Mouse (Mus musculus) E14TG2a.4 (cell line): ENCODE results near the gene Lyz1.

ENCODE experiments used
- H3K27me3 ChIP-seq: 2 replicates; pipeline ENCODE4 v1.6.1; 2014; ENCODE audit warnings: low read length, control low read depth; ENCODE audit not compliant: insufficient read depth
- H3K36me3 ChIP-seq: 2 replicates; pipeline ENCODE4 v1.6.1; 2014; ENCODE audit warnings: low read length, control low read depth; ENCODE audit not compliant: insufficient read depth
- H3K4me1 ChIP-seq: replicated peaks from 2 replicates; pipeline ENCODE4 v1.6.1; 2014; ENCODE audit warnings: low read depth, low read length, control low read depth
- H3K4me3 ChIP-seq: replicated peaks from 2 replicates; pipeline ENCODE4 v1.5.1; 2014; ENCODE audit warnings: mild to moderate bottlenecking, low read length
- H3K9me3 ChIP-seq: 2 replicates; pipeline ENCODE4 v1.6.1; 2014; ENCODE audit warnings: low read length, control low read depth
- CTCF ChIP-seq: conservative IDR thresholded peaks from 2 replicates; pipeline ENCODE4 v1.5.1; 2014; ENCODE audit warnings: low read length
- NANOG ChIP-seq: IDR thresholded peaks from 2 replicates; pipeline ENCODE4 v1.6.1; 2014; ENCODE audit warnings: borderline replicate concordance, low read length, mixed read lengths
- POU5F1 ChIP-seq: IDR thresholded peaks from 2 replicates; pipeline ENCODE4 v1.6.1; 2014; ENCODE audit warnings: low read length, borderline replicate concordance

The Lyz1 gene

DNA sequence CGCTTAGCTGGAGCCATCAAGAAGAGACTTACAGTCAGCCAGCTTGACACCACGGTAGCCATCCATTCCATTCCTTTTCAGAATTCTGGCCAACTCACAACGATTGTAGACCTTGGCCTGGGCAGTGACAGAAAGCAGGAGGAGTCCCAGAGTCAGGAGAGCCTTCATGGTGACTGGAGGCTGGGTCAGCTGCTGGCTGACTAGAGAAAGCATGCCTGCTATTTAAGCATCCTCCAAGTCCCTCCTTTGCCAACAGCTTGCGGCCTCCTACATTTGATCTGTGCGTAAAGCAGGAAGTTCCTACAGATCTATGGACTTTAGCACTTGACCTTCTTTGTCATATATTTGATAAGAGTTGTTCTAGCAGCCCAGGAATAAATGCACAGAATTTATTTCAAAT is at the start of gene Lyz1:
Gene Lyz1 (minus strand): TSS at position 198 of the 400 bp plus-strand sequence.
- Histone ChIP-seq H3K9me3 (peaks cover 9% of the 10 kb centered on the region; the same call in 1 of the 2 replicates), H3K27me3 (no peaks in the 10 kb centered on the region; the same call in 1 of the 2 replicates), H3K36me3 (no peaks in the 10 kb centered on the region), H3K4me3 (no peak within 1 kb of the TSS), H3K4me1 (no peaks in the 10 kb centered on the region)
- TF ChIP-seq POU5F1 (no peak), NANOG (no peak), CTCF (no peak)

DNA sequence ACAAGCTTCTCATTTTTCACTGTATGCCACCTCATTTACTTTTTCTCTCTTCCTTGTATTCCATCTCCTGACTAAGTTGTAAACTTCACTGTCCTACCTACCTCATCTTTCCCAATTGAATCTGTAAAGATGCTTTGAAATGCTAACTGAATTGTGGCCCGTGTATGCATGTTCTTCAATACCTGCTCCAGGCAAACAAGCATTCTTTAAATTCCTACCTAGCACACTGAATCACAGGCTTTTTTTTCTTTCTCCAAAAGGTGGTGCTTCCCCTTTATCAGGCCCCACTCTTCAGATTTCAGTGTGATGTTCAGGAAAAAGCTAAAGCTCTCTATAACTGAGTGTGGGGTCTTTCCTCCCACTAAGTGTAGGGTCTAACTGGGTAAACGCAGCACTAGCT is 49.7 kb upstream of the Lyz1 start:
- Histone ChIP-seq H3K4me3 (no peak overlapping the region), H3K27me3 (no peaks in the 10 kb centered on the region), H3K36me3 (peaks cover 44% of the 10 kb centered on the region), H3K9me3 (no peaks in the 10 kb centered on the region), H3K4me1 (peaks cover 35% of the 10 kb centered on the region)
- TF ChIP-seq POU5F1 (no peak), NANOG (no peak), CTCF (no peak)

DNA sequence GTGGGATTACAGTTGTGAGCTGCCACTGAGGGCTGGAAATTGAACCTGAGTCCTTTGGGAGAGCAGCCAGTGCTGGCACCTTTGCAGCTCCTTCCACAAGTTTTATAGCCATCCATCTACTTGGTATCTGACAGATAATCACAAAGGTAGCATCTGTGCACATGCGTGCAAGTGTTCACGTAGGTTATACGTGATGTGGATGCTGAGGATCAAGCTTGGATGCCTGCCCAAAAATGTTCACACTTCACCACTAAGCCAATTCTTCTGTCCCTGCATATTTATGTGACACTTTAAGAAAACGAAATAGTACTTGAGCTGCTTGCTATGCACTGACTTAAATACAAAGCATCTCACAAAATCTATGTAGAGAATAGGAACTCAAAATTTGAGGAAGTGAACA is 48.4 kb upstream of the Lyz1 start:
- Histone ChIP-seq H3K27me3 (no peaks in the 10 kb centered on the region), H3K9me3 (no peaks in the 10 kb centered on the region), H3K36me3 (peaks cover 34% of the 10 kb centered on the region), H3K4me1 (peaks cover 35% of the 10 kb centered on the region), H3K4me3 (no peak overlapping the region)
- TF ChIP-seq NANOG = no peak
- TF ChIP-seq POU5F1 = no peak
- no peak for TF ChIP-seq CTCF

DNA sequence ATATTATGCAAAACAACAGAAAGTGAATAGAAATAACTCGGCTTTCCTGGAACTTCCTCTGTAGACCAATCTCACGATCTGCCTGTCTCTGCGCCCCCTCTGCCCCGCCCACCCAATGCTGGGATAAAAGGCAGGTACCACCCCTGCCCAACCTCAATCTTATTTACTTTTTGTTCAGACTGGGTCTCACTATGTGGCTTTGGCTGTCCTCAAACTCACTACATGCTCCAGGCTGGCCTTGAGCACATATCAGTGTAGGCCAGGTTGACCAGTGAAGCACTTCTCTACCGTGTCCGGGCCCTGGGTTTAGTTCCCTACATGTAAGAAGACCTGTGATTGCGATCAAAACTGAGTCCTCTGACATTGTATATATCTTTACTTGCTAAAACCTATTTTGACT is 46.6 kb upstream of the Lyz1 start:
- H3K9me3 ChIP-seq = no peaks in the 10 kb centered on the region
- no peak for TF ChIP-seq POU5F1
- TF ChIP-seq NANOG = no peak
- TF ChIP-seq CTCF = no peak
- no peaks in the 10 kb centered on the region for H3K27me3 ChIP-seq
- peaks cover 32% of the 10 kb centered on the region for H3K4me1 ChIP-seq
- peaks cover 21% of the 10 kb centered on the region for H3K36me3 ChIP-seq
- H3K4me3 ChIP-seq = no peak overlapping the region

DNA sequence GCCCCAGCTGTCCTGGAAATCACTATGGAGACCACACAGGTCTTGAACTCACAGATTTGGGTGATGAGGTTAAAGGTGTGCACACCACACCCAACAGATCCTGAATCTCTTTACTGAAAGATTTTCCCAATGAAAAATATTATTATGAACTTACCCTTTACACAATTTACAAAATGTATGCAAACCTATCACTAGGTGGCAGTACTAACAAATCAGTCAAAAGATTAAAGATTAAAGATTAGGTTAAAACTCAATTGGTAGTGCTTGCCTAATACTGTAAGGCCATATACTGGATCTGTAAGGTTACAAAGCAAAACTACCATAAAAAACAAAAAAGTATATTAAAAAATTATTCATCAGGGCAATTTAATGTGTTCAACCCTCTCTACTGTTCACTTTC is 45.3 kb upstream of the Lyz1 start:
- H3K4me3 ChIP-seq = no peak overlapping the region
- peaks cover 13% of the 10 kb centered on the region for H3K36me3 ChIP-seq
- 0 out of 2 replicates have a peak, but pooled peaks have one; percentile 9 for TF ChIP-seq CTCF
- no peak for TF ChIP-seq POU5F1
- TF ChIP-seq NANOG = no peak
- no peaks in the 10 kb centered on the region for H3K9me3 ChIP-seq
- no peaks in the 10 kb centered on the region for H3K27me3 ChIP-seq
- peaks cover 19% of the 10 kb centered on the region for H3K4me1 ChIP-seq

DNA sequence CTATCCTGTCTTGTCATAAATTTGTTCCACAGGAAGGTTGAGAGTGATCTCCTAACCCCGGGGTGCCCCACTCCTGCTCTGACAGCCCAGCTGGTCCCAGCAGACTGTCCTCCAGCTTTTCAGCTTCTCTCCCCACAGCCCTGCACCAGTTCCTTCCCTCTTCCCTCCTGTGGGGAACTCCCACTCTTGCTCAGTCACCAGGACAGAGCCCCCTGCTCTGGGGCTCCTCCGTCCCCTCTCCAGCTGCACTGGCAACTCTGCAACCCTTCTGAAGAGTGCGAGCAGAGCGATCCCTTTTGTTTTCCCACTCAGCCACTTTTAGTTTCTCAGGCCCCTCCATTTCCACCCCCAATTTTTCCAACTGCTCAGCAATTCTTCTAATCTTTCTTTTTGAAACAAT is 43.0 kb upstream of the Lyz1 start:
- Histone ChIP-seq H3K9me3 (no peaks in the 10 kb centered on the region), H3K4me3 (no peak overlapping the region), H3K4me1 (peaks cover 5% of the 10 kb centered on the region; the same call in 1 of the 2 replicates), H3K27me3 (no peaks in the 10 kb centered on the region), H3K36me3 (peaks cover 8% of the 10 kb centered on the region)
- no peak for TF ChIP-seq CTCF
- no peak for TF ChIP-seq NANOG
- no peak for TF ChIP-seq POU5F1

DNA sequence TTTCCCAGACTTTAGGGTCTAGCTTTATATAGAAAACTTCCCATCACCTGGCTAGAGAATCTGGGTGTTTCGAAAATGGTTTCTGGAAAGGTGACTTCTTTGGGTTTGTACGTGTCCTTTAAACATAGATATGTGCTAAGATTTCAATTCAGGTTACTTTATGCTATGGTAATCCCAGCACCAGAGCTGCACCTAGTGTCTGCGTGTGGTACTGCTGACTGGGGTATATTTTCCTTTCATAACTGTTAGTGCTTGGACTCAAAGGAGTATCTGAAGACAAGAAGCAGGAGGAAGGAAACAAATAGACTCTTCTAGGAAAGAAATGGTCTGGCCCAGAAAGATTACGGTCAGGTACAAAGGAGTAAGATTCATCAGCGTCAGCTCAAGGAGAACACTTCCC is 37.9 kb upstream of the Lyz1 start:
- H3K4me1 ChIP-seq = peaks cover 12% of the 10 kb centered on the region; the same call in 1 of the 2 replicates
- TF ChIP-seq NANOG = no peak
- peak; percentile 56 for TF ChIP-seq CTCF
- H3K4me3 ChIP-seq = no peak overlapping the region
- no peaks in the 10 kb centered on the region for H3K27me3 ChIP-seq
- H3K36me3 ChIP-seq = no peaks in the 10 kb centered on the region
- H3K9me3 ChIP-seq = no peaks in the 10 kb centered on the region

DNA sequence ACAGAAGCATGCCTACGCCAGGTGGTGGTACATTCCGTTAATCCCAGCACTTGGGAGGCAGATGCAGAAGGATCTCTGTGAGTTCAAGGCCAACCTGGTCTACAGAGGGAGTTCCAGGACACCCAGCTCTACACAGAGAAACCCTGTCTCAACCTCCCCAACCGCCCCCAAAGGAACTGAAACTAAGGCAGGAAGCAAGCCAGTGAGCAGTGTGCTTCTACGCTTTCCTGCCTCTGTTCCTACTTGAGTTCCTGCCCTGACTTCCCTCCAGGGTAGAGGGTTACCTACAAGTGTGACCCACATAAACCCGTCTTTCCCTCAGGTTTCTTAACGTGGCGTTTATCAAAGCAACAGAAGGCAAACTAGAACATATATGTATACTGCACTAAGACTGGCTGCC is 31.1 kb upstream of the Lyz1 start:
- no peak overlapping the region for H3K4me3 ChIP-seq
- H3K9me3 ChIP-seq = no peaks in the 10 kb centered on the region
- 0 out of 2 replicates have a peak, but pooled peaks cover under 1% of the 10 kb centered on the region for H3K4me1 ChIP-seq
- H3K27me3 ChIP-seq = no peaks in the 10 kb centered on the region
- TF ChIP-seq CTCF (no peak), POU5F1 (no peak), NANOG (no peak)
- H3K36me3 ChIP-seq = no peaks in the 10 kb centered on the region

DNA sequence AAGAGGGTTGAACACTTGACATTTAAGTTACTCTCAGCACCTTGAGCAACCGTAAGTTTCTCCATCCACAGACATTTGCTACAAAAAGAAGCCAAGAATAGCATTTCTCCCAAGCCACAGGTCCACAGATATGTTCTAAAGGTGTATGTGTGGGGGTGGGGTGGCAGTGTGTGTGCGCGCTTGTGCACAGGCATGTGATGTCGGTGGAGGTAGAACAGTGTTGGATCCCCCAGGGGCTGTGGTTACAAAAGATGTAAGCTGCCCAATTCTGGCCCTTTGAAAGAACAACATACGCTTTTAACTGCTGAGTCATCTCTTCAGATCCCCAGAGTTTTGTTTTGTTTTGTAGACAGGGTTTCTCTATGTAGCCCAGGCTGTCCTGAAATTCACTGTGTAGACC is 30.0 kb upstream of the Lyz1 start:
- Histone ChIP-seq H3K9me3 (no peaks in the 10 kb centered on the region), H3K36me3 (no peaks in the 10 kb centered on the region), H3K4me1 (no peaks in the 10 kb centered on the region), H3K27me3 (no peaks in the 10 kb centered on the region), H3K4me3 (no peak overlapping the region)
- TF ChIP-seq POU5F1 (no peak), CTCF (no peak), NANOG (no peak)
